In genomic region chr2:73654059-73654891, GRCm38 (mm10) we compare ENCODE assay signal across 19 mouse cellular contexts.
DNase-seq lines count a peak whose midpoint lies in the region; ATAC-seq and TF ChIP-seq lines count a peak whose summit lies in the region.
"Had no signal": no experiment of that assay in that cellular context is flagged by ENCODE, and none has a peak within 500 bp of the region (broad histone marks: within the 10 kb centered on the region; RNA-seq: fewer than 3 reads in every experiment).

No protein-coding gene starts in this region.

- H3K4me2 ChIP-seq in heart, embryonic 15.5 days: no peak overlapping the region
- H3K4me2 ChIP-seq in lung, embryonic 14.5 days: peak overlapping the region; percentile 32
- H3K4me2 ChIP-seq: embryonic facial prominence, embryonic 15.5 days; forebrain, embryonic 13.5 days; kidney, embryonic 15.5 days; limb, embryonic 13.5 days had no signal

- H3K9ac ChIP-seq in heart, embryonic 15.5 days: no peak overlapping the region
- no peak overlapping the region for H3K9ac ChIP-seq in lung, embryonic 14.5 days
- H3K9ac ChIP-seq: embryonic facial prominence, embryonic 15.5 days; forebrain, embryonic 13.5 days; kidney, embryonic 15.5 days; limb, embryonic 13.5 days; liver, postnatal 0 days had no signal

- no peak for DNase-seq in heart, adult 18-20 months
- DNase-seq in lung, embryonic 14.5 days: peak; percentile 76
- DNase-seq in lung, postnatal 14 days: no peak
- DNase-seq in testis, postnatal 10 days (ENCODE audit: low spot score): no peak
- DNase-seq in gastrocnemius, adult 8-10 months (ENCODE audit: low spot score in 2 of 2): no peak
- DNase-seq: adrenal gland, adult 2 months; cerebellum, adult 8-10 months; liver, postnatal 0 days; right cerebral cortex, postnatal 14 days; thymus, adult 2 months had no signal

- no peak overlapping the region for H3K4me3 ChIP-seq in heart, embryonic 15.5 days
- no peak overlapping the region for H3K4me3 ChIP-seq in lung, embryonic 14.5 days (ENCODE audit: low read depth, low read length)
- no peak overlapping the region for H3K4me3 ChIP-seq in testis, adult 2 months (ENCODE audit: control insufficient read depth, low read depth, low read length)
- H3K4me3 ChIP-seq: embryonic facial prominence, embryonic 15.5 days; forebrain, embryonic 13.5 days; kidney, embryonic 15.5 days; limb, embryonic 13.5 days had no signal

- H3K36me3 ChIP-seq in heart, embryonic 15.5 days: no peaks in the 10 kb centered on the region
- no peaks in the 10 kb centered on the region for H3K36me3 ChIP-seq in lung, embryonic 14.5 days (ENCODE audit: insufficient read depth)
- H3K36me3 ChIP-seq in testis, adult 2 months (ENCODE audit: control insufficient read depth, insufficient read depth, low read length): no peaks in the 10 kb centered on the region
- H3K36me3 ChIP-seq: embryonic facial prominence, embryonic 15.5 days; G1E; kidney, embryonic 15.5 days had no signal

- ATAC-seq in heart, embryonic 15.5 days (replicated peaks; ENCODE audit: insufficient number of reproducible peaks, insufficient read depth, low FRiP score, low read depth): 0 out of 2 replicates have a peak, but pooled peaks have one; percentile 47
- peak; percentile 68 for ATAC-seq in lung, embryonic 14.5 days (ENCODE audit: insufficient read depth)
- ATAC-seq: forebrain, embryonic 13.5 days; hindbrain, postnatal 0 days; liver, postnatal 0 days; midbrain, embryonic 16.5 days had no signal

- WGBS in heart, embryonic 15.5 days: 38% methylated on average over 4 of the region's 4 CpGs
- 26% methylated on average over 4 of the region's 4 CpGs for WGBS in lung, embryonic 14.5 days

- no peaks in the 10 kb centered on the region for H3K9me3 ChIP-seq in heart, embryonic 15.5 days (replicated peaks)
- no peaks in the 10 kb centered on the region for H3K9me3 ChIP-seq in lung, embryonic 14.5 days (ENCODE audit: low read depth, low read length)
- H3K9me3 ChIP-seq: embryonic facial prominence, embryonic 15.5 days; forebrain, embryonic 13.5 days; G1E; kidney, embryonic 15.5 days; limb, embryonic 13.5 days had no signal

- peak overlapping the region; percentile 63 for H3K27ac ChIP-seq in heart, embryonic 15.5 days
- H3K27ac ChIP-seq in lung, embryonic 14.5 days (ENCODE audit: low read depth): peak overlapping the region; percentile 78
- H3K27ac ChIP-seq in testis, adult 2 months (ENCODE audit: control insufficient read depth, insufficient read depth, low read depth, low read length): peak overlapping the region; percentile 72
- H3K27ac ChIP-seq: embryonic facial prominence, embryonic 15.5 days; forebrain, embryonic 13.5 days; hindbrain, postnatal 0 days; kidney, embryonic 15.5 days; limb, embryonic 13.5 days had no signal

- H3K4me1 ChIP-seq in heart, embryonic 15.5 days (replicated peaks): peaks cover 26% of the 10 kb centered on the region
- H3K4me1 ChIP-seq in lung, embryonic 14.5 days (ENCODE audit: insufficient read depth): peaks cover 7% of the 10 kb centered on the region; the same call in 1 of the 2 replicates
- H3K4me1 ChIP-seq in testis, adult 2 months (ENCODE audit: control insufficient read depth, insufficient read depth, low read length): no peaks in the 10 kb centered on the region

- TF ChIP-seq CTCF in lung, embryonic 14.5 days (IDR thresholded peaks at IDR 0.05; ENCODE audit: low read depth): no peak
- TF ChIP-seq CTCF in testis, adult 2 months (IDR thresholded peaks at IDR 0.05; ENCODE audit: control insufficient read depth, insufficient read depth, insufficient replicate concordance, low read depth, low read length): no peak

- no peak for TF ChIP-seq POLR2A in testis, adult 2 months (IDR thresholded peaks at IDR 0.05; ENCODE audit: control insufficient read depth, low read depth, low read length)

- H3K27me3 ChIP-seq in heart, embryonic 15.5 days: no peaks in the 10 kb centered on the region
- H3K27me3 ChIP-seq in lung, embryonic 14.5 days (ENCODE audit: insufficient read depth, low read length): no peaks in the 10 kb centered on the region
- H3K27me3 ChIP-seq in testis, adult 2 months (ENCODE audit: control insufficient read depth, insufficient read depth, low read length): no peaks in the 10 kb centered on the region
- H3K27me3 ChIP-seq: embryonic facial prominence, embryonic 15.5 days; forebrain, embryonic 13.5 days; kidney, embryonic 15.5 days; limb, embryonic 13.5 days had no signal
